Mouse (Mus musculus): ENCODE measurements around the gene Aldh3b1. TPM values are rescaled to one million over a fixed set of nuclear protein-coding genes. Genes with fewer than 3 reads are reported as not detected.

Aldh3b1 gene
- polyA plus RNA-seq, 1 experiment from 2014 or later: 4.2 TPM

DNA sequence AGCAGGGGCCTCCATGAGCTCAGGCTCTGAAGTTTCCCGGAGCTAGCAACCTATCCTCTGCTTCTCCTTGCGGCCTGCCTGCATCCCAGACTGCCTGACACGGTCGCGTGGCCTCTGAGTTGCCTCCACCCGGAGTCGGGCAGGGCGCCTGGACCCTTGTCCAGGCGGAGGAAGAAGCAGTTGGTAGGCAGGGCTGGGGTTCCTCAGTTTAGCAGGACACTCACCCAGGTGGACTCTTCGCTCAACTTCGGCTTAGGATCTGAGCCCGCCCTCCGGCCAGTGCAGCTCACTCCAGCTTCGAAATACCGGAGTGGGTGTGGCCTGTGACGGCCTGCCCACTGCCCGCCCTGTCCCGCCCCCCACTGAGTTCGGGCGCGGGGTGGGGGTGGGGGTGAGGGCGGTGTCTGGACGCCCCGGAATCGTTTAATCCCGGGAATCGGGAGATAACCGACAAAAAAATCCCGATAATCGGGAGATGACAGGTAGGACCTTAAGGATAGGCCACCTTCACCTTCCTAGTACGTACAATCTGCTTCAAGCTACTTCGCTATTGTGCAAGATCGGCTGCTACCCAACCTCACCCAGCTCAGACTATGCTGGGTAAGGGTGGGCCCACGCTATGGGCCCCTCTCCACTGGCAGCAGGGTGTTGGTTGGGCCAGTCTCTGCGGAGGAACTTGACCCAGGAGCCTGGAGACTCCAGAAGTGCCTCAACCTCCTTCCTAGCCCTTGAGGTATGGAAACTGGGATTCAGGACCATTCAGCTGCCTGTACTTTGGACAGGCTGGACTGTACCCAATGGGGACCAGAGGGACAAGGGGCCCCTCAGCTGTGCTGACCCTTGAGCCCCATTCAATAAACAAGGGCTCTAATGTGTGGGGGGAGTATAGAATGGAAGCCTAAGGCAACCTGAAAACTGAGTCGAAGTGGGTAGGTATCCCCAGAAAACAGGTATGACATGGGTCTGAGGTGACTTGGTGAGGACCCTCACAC lies 22.5 kb downstream of the Aldh3b1 start, which contains the start of gene Tcirg1:
Tcirg1 (minus strand) TSS at position 339 of the 992 bp plus-strand sequence.
- WGBS: 3% methylated on average over 36 of the region's 36 CpGs
- Histone ChIP-seq H3K27ac (ENCODE audit: low read length) (peak within 1 kb of the TSS; percentile 94), H3K9me3 (ENCODE audit: control insufficient read depth, low read length) (no peaks in the 10 kb centered on the region), H3K9ac (ENCODE audit: low read depth, low read length) (peak within 1 kb of the TSS; percentile 88), H3K27me3 (replicated peaks; ENCODE audit: control insufficient read depth, insufficient read depth, low read length) (no peaks in the 10 kb centered on the region), H3K36me3 (ENCODE audit: control insufficient read depth, insufficient read depth, low read length) (peaks cover 20% of the 10 kb centered on the region), H3K4me1 (ENCODE audit: control insufficient read depth, insufficient read depth, low read length) (peaks cover 33% of the 10 kb centered on the region), H3K4me2 (ENCODE audit: low read depth, low read length) (peak within 1 kb of the TSS; percentile 85), H3K4me3 (ENCODE audit: low read length) (peak within 1 kb of the TSS; percentile 90)
- peak; percentile 92 for ATAC-seq

DNA sequence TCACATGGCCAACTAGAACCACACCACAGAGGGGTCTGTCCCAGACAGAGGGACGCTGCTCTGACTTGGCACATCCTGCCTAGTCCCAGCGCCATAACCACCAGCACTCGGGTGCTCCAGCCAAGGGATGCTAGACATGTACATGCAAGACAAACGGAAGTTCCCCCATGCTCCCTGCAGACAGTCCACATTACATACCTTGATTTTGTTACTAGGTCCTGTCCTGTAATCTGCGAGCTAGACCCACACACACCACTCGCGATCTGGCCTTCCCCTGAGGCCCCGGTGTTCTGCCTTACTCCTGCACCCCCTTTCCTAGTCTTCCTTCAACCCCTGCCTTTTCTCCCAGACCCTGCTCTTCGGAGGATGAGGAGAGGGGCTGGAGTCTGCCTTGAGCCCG lies 23.3 kb downstream of the Aldh3b1 start:
- H3K36me3 ChIP-seq (ENCODE audit: control insufficient read depth, insufficient read depth, low read length): peaks cover 25% of the 10 kb centered on the region
- ATAC-seq: no peak
- 25% methylated on average over 10 of the region's 10 CpGs for WGBS
- H3K4me3 ChIP-seq (ENCODE audit: low read length): peak overlapping the region; percentile 90
- peak overlapping the region; percentile 85 for H3K4me2 ChIP-seq (ENCODE audit: low read depth, low read length)
- peak overlapping the region; percentile 94 for H3K27ac ChIP-seq (ENCODE audit: low read length)
- peaks cover 33% of the 10 kb centered on the region for H3K4me1 ChIP-seq (ENCODE audit: control insufficient read depth, insufficient read depth, low read length)
- H3K9me3 ChIP-seq (ENCODE audit: control insufficient read depth, low read length): no peaks in the 10 kb centered on the region
- no peaks in the 10 kb centered on the region for H3K27me3 ChIP-seq (replicated peaks; ENCODE audit: control insufficient read depth, insufficient read depth, low read length)
- H3K9ac ChIP-seq (ENCODE audit: low read depth, low read length): peak overlapping the region; percentile 88

GRCm38 (mm10) chr19:3905261-3905969 lies 24.2 kb downstream of the Aldh3b1 start:
- H3K27ac ChIP-seq (ENCODE audit: low read length): peak overlapping the region; percentile 94
- no peaks in the 10 kb centered on the region for H3K9me3 ChIP-seq (ENCODE audit: control insufficient read depth, low read length)
- H3K36me3 ChIP-seq (ENCODE audit: control insufficient read depth, insufficient read depth, low read length): peaks cover 23% of the 10 kb centered on the region
- H3K4me3 ChIP-seq (ENCODE audit: low read length): peak overlapping the region; percentile 90
- ATAC-seq: no peak
- peaks cover 33% of the 10 kb centered on the region for H3K4me1 ChIP-seq (ENCODE audit: control insufficient read depth, insufficient read depth, low read length)
- H3K9ac ChIP-seq (ENCODE audit: low read depth, low read length): peak overlapping the region; percentile 88
- no peaks in the 10 kb centered on the region for H3K27me3 ChIP-seq (replicated peaks; ENCODE audit: control insufficient read depth, insufficient read depth, low read length)
- WGBS: 26% methylated on average over 6 of the region's 6 CpGs
- H3K4me2 ChIP-seq (ENCODE audit: low read depth, low read length): peak overlapping the region; percentile 85

DNA sequence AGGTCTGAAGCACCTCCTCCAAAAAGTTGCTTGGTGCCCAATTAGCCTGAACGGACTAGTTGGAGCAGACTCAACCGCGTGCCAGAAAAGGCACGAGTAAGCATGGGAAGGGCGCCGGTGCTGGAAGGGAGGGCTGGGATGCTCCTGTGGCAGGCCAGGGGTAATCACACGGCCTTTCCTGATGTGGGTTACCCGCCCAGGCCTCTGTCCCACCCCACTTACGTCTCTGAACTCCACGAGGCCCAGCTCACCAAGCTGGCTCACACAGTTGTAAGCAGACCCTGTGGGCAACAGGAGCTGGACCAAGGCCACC lies 25.3 kb downstream of the Aldh3b1 start:
- no peaks in the 10 kb centered on the region for H3K27me3 ChIP-seq (replicated peaks; ENCODE audit: control insufficient read depth, insufficient read depth, low read length)
- peaks cover 23% of the 10 kb centered on the region for H3K36me3 ChIP-seq (ENCODE audit: control insufficient read depth, insufficient read depth, low read length)
- H3K9ac ChIP-seq (ENCODE audit: low read depth, low read length): no peak overlapping the region
- no peak overlapping the region for H3K27ac ChIP-seq (ENCODE audit: low read length)
- no peak overlapping the region for H3K4me3 ChIP-seq (ENCODE audit: low read length)
- peaks cover 33% of the 10 kb centered on the region for H3K4me1 ChIP-seq (ENCODE audit: control insufficient read depth, insufficient read depth, low read length)
- H3K9me3 ChIP-seq (ENCODE audit: control insufficient read depth, low read length): no peaks in the 10 kb centered on the region
- WGBS: 73% methylated on average over 10 of the region's 10 CpGs
- H3K4me2 ChIP-seq (ENCODE audit: low read depth, low read length): no peak overlapping the region
- ATAC-seq: no peak

GRCm38 (mm10) chr19:3903648-3904362 lies 25.8 kb downstream of the Aldh3b1 start:
- Histone ChIP-seq H3K27ac (ENCODE audit: low read length) (no peak overlapping the region), H3K27me3 (replicated peaks; ENCODE audit: control insufficient read depth, insufficient read depth, low read length) (no peaks in the 10 kb centered on the region), H3K36me3 (ENCODE audit: control insufficient read depth, insufficient read depth, low read length) (peaks cover 22% of the 10 kb centered on the region), H3K9ac (ENCODE audit: low read depth, low read length) (no peak overlapping the region), H3K4me2 (ENCODE audit: low read depth, low read length) (no peak overlapping the region), H3K4me1 (ENCODE audit: control insufficient read depth, insufficient read depth, low read length) (peaks cover 33% of the 10 kb centered on the region), H3K4me3 (ENCODE audit: low read length) (no peak overlapping the region), H3K9me3 (ENCODE audit: control insufficient read depth, low read length) (no peaks in the 10 kb centered on the region)
- 77% methylated on average over 25 of the region's 25 CpGs for WGBS
- no peak for ATAC-seq

GRCm38 (mm10) chr19:3902966-3903365 lies 26.6 kb downstream of the Aldh3b1 start:
- no peak overlapping the region; the same call in 1 of the 2 replicates for H3K9ac ChIP-seq (ENCODE audit: low read depth, low read length)
- no peaks in the 10 kb centered on the region for H3K27me3 ChIP-seq (replicated peaks; ENCODE audit: control insufficient read depth, insufficient read depth, low read length)
- no peak overlapping the region for H3K4me3 ChIP-seq (ENCODE audit: low read length)
- H3K4me2 ChIP-seq (ENCODE audit: low read depth, low read length): no peak overlapping the region
- peaks cover 17% of the 10 kb centered on the region for H3K36me3 ChIP-seq (ENCODE audit: control insufficient read depth, insufficient read depth, low read length)
- no peaks in the 10 kb centered on the region for H3K9me3 ChIP-seq (ENCODE audit: control insufficient read depth, low read length)
- ATAC-seq: no peak
- H3K4me1 ChIP-seq (ENCODE audit: control insufficient read depth, insufficient read depth, low read length): peaks cover 29% of the 10 kb centered on the region
- 82% methylated on average over 12 of the region's 12 CpGs for WGBS
- H3K27ac ChIP-seq (ENCODE audit: low read length): no peak overlapping the region

- H3K4me3 ChIP-seq (ENCODE audit: low read length): no peak overlapping the region
- H3K4me1 ChIP-seq (ENCODE audit: control insufficient read depth, insufficient read depth, low read length): peaks cover 9% of the 10 kb centered on the region
- H3K9ac ChIP-seq (ENCODE audit: low read depth, low read length): no peak overlapping the region
- no peak overlapping the region for H3K27ac ChIP-seq (ENCODE audit: low read length)
- peaks cover 23% of the 10 kb centered on the region for H3K36me3 ChIP-seq (ENCODE audit: control insufficient read depth, insufficient read depth, low read length)
- WGBS: 92% methylated on average over 4 of the region's 4 CpGs
- H3K9me3 ChIP-seq (ENCODE audit: control insufficient read depth, low read length): no peaks in the 10 kb centered on the region
- no peak overlapping the region for H3K4me2 ChIP-seq (ENCODE audit: low read depth, low read length)
- no peak for ATAC-seq
- H3K27me3 ChIP-seq (replicated peaks; ENCODE audit: control insufficient read depth, insufficient read depth, low read length): no peaks in the 10 kb centered on the region
Measured at GRCm38 (mm10) chr19:3899618-3900017, 30.0 kb downstream of the Aldh3b1 start.

- H3K9me3 ChIP-seq (ENCODE audit: control insufficient read depth, low read length): no peaks in the 10 kb centered on the region
- ATAC-seq: no peak
- no peak overlapping the region for H3K9ac ChIP-seq (ENCODE audit: low read depth, low read length)
- H3K27ac ChIP-seq (ENCODE audit: low read length): no peak overlapping the region
- H3K36me3 ChIP-seq (ENCODE audit: control insufficient read depth, insufficient read depth, low read length): peaks cover 27% of the 10 kb centered on the region
- H3K27me3 ChIP-seq (replicated peaks; ENCODE audit: control insufficient read depth, insufficient read depth, low read length): no peaks in the 10 kb centered on the region
- H3K4me2 ChIP-seq (ENCODE audit: low read depth, low read length): no peak overlapping the region
- peaks cover 3% of the 10 kb centered on the region; the same call in 1 of the 2 replicates for H3K4me1 ChIP-seq (ENCODE audit: control insufficient read depth, insufficient read depth, low read length)
- no peak overlapping the region for H3K4me3 ChIP-seq (ENCODE audit: low read length)
- WGBS: 88% methylated on average over 7 of the region's 7 CpGs
Measured at GRCm38 (mm10) chr19:3898952-3899351, 30.7 kb downstream of the Aldh3b1 start.

DNA sequence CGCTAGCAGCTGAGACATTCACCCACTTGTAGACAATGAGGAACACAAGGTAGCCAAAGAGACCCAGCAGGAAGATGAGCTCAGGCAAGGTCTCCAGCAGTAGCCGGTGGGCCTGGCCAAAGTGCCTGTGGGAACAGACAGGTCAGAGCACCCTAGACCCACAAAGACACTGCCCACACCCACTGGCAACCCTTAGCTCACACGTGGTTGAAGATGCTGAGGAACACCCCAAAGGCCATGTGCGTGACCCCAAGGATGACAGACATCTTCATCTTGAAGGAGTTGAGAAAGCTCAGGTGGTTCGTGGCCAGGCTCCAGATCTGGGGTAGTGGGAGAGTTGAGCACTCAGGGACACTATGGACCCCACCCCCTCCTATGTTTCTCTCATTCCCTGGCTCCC lies 32.1 kb downstream of the Aldh3b1 start:
- Histone ChIP-seq H3K4me1 (ENCODE audit: control insufficient read depth, insufficient read depth, low read length) (no peaks in the 10 kb centered on the region), H3K4me2 (ENCODE audit: low read depth, low read length) (no peak overlapping the region), H3K4me3 (ENCODE audit: low read length) (no peak overlapping the region), H3K27ac (ENCODE audit: low read length) (no peak overlapping the region), H3K36me3 (ENCODE audit: control insufficient read depth, insufficient read depth, low read length) (peaks cover 24% of the 10 kb centered on the region), H3K27me3 (replicated peaks; ENCODE audit: control insufficient read depth, insufficient read depth, low read length) (no peaks in the 10 kb centered on the region), H3K9ac (ENCODE audit: low read depth, low read length) (no peak overlapping the region), H3K9me3 (ENCODE audit: control insufficient read depth, low read length) (no peaks in the 10 kb centered on the region)
- no peak for ATAC-seq
- WGBS: 91% methylated on average over 5 of the region's 5 CpGs
